Mouse (Mus musculus) liver, embryonic 11.5 days (tissue): Measurements from ENCODE around the gene Olfr494. TPM values are rescaled to one million over a fixed set of nuclear protein-coding genes. Genes with fewer than 3 reads are reported as not detected.

Source experiments
- ATAC-seq: fragments of 200-750 bp; cut with Nextera tagmentation; replicated peaks from 2 replicates; pipeline ENCODE4 v1.8.0; 2017; ENCODE audit warnings: moderate number of reproducible peaks, mild to moderate bottlenecking, moderate TSS enrichment, moderate library complexity; ENCODE audit not compliant: low FRiP score
- DNase-seq: peaks from one replicate; pipeline ENCODE4 v3.0.0-alpha.2; 2017; ENCODE audit warnings: low spot score
- H3K27ac ChIP-seq: fragments of 300-500 bp; sonication (generic); 2 replicates; pipeline ENCODE4 v1.5.1; 2014; ENCODE audit warnings: mild to moderate bottlenecking, low read depth, low read length, control low read depth
- H3K27me3 ChIP-seq: fragments of 300-500 bp; sonication (generic); replicated peaks from 2 replicates; pipeline ENCODE4 v1.6.1; 2014; ENCODE audit warnings: low read length, mixed read lengths; ENCODE audit not compliant: control insufficient read depth, insufficient read depth
- H3K36me3 ChIP-seq: fragments of 300-500 bp; sonication (generic); 2 replicates; pipeline ENCODE4 v1.6.1; 2014; ENCODE audit warnings: mild to moderate bottlenecking, low read length, moderate library complexity, mixed read lengths; ENCODE audit not compliant: control insufficient read depth, insufficient read depth
- H3K4me1 ChIP-seq: fragments of 300-500 bp; sonication (generic); replicated peaks from 2 replicates; pipeline ENCODE4 v1.6.1; 2014; ENCODE audit warnings: low read length, mixed read lengths; ENCODE audit not compliant: control insufficient read depth, insufficient read depth
- H3K4me2 ChIP-seq: fragments of 300-500 bp; sonication (generic); 2 replicates; pipeline ENCODE4 v1.6.1; 2014; ENCODE audit warnings: mild to moderate bottlenecking, control low read depth, moderate library complexity
- H3K4me3 ChIP-seq: fragments of 300-500 bp; sonication (generic); 2 replicates; pipeline ENCODE4 v1.5.1; 2014; ENCODE audit warnings: low read depth, low read length, control low read depth
- H3K9ac ChIP-seq: fragments of 300-500 bp; sonication (generic); 2 replicates; pipeline ENCODE4 v1.6.1; 2014; ENCODE audit warnings: low read depth, low read length, control low read depth
- H3K9me3 ChIP-seq: fragments of 300-500 bp; sonication (generic); 2 replicates; pipeline ENCODE4 v1.6.1; 2016; ENCODE audit warnings: low read length, inconsistent platforms, mixed read lengths; ENCODE audit not compliant: control insufficient read depth
- whole genome bisulfite sequencing: fragments of 180-500 bp; shearing (Covaris S2); extraction: QIAGEN DNeasy Blood & Tissue Kit; methylation state at CpG from one replicate; pipeline ENCODE4 v1.1.7; 2014; 5-methylcytosine and 5-hydroxymethylcytosine counted together
- polyA plus RNA-seq: library from polyadenylated mRNA; unstranded; fragments of >200 nt; fragmentation: Nextera tagmentation; extraction: Ambion mirVana; gene quantifications from 2 replicates; pipeline ENCODE4 v1.2.1, GENCODE M21; 2014

Gene Olfr494
- polyA plus RNA-seq, result not detected in 2 replicates

- Histone ChIP-seq H3K27ac (no peak within 1 kb of the TSS), H3K9me3 (no peaks in the 10 kb centered on the region), H3K4me1 (no peaks in the 10 kb centered on the region), H3K9ac (no peak within 1 kb of the TSS), H3K4me3 (no peak within 1 kb of the TSS), H3K4me2 (no peak within 1 kb of the TSS), H3K27me3 (no peaks in the 10 kb centered on the region), H3K36me3 (no peaks in the 10 kb centered on the region)
- 74% methylated on average over 3 of the region's 3 CpGs for WGBS
- DNase-seq (no peak), ATAC-seq (no peak)
These were observed at the start of gene Olfr494 for GRCm38 (mm10) chr7:108365035-108365434. Gene Olfr494 (plus strand): TSS chr7:108365335.

GRCm38 (mm10) chr7:108323574-108323973, 41.6 kb upstream of the Olfr494 start, which contains the start of gene Olfr492:
Gene Olfr492 (minus strand): TSS chr7:108323674.
- Histone ChIP-seq H3K27me3 (no peaks in the 10 kb centered on the region), H3K27ac (no peak within 1 kb of the TSS), H3K9me3 (no peaks in the 10 kb centered on the region), H3K4me1 (no peaks in the 10 kb centered on the region), H3K36me3 (no peaks in the 10 kb centered on the region), H3K4me2 (no peak within 1 kb of the TSS), H3K4me3 (no peak within 1 kb of the TSS), H3K9ac (no peak within 1 kb of the TSS)
- ATAC-seq (no peak), DNase-seq (no peak)
- 69% methylated on average over 2 of the region's 2 CpGs for WGBS

- Histone ChIP-seq H3K36me3 (no peaks in the 10 kb centered on the region), H3K9ac (no peak within 1 kb of the TSS), H3K9me3 (no peaks in the 10 kb centered on the region), H3K4me3 (no peak within 1 kb of the TSS), H3K4me2 (no peak within 1 kb of the TSS), H3K27ac (no peak within 1 kb of the TSS), H3K4me1 (no peaks in the 10 kb centered on the region), H3K27me3 (no peaks in the 10 kb centered on the region)
- no peak for ATAC-seq
- 50% methylated on average over 1 of the region's 1 CpGs for WGBS
- DNase-seq, result no peak
These were observed 18.3 kb upstream of the Olfr494 start, which contains the start of gene Olfr493 for GRCm38 (mm10) chr7:108346879-108347278. Gene Olfr493 (minus strand): TSS chr7:108346979.

GRCm38 (mm10) chr7:108392867-108393266, 27.7 kb downstream of the Olfr494 start, which contains the start of gene Olfr495:
Gene Olfr495 (plus strand): TSS chr7:108393167.
- H3K36me3 ChIP-seq, result no peaks in the 10 kb centered on the region
- H3K4me1 ChIP-seq, result no peaks in the 10 kb centered on the region
- no peaks in the 10 kb centered on the region for H3K27me3 ChIP-seq
- ATAC-seq (no peak), DNase-seq (no peak)
- H3K9ac ChIP-seq, result no peak within 1 kb of the TSS
- no peak within 1 kb of the TSS for H3K4me3 ChIP-seq
- 61% methylated on average over 1 of the region's 1 CpGs for WGBS
- H3K9me3 ChIP-seq, result no peaks in the 10 kb centered on the region
- no peak within 1 kb of the TSS for H3K4me2 ChIP-seq
- H3K27ac ChIP-seq, result no peak within 1 kb of the TSS

Other genes with a start within 250 kb of the Olfr494 start
- gene Olfr484, start 237.9 kb upstream of the Olfr494 start, polyA plus RNA-seq, result not detected in 2 replicates
- not detected in 2 replicates for gene Olfr485, start 205.5 kb upstream of the Olfr494 start, polyA plus RNA-seq
- not detected in 2 replicates for gene Olfr486, start 192.6 kb upstream of the Olfr494 start, polyA plus RNA-seq
- gene Olfr487, start 150.7 kb upstream of the Olfr494 start, polyA plus RNA-seq, result not detected in 2 replicates
- not detected in 2 replicates for gene Olfr488, start 107.0 kb upstream of the Olfr494 start, polyA plus RNA-seq
- not detected in 2 replicates for gene Olfr490, start 76.4 kb upstream of the Olfr494 start, polyA plus RNA-seq
- gene Olfr491, start 51.9 kb upstream of the Olfr494 start, polyA plus RNA-seq, result not detected in 2 replicates
- not detected in 2 replicates for gene Olfr492, start 41.7 kb upstream of the Olfr494 start, polyA plus RNA-seq
- gene Olfr493, start 18.4 kb upstream of the Olfr494 start, polyA plus RNA-seq, result not detected in 2 replicates
- not detected in 2 replicates for gene Olfr495, start 27.8 kb downstream of the Olfr494 start, polyA plus RNA-seq
- not detected in 2 replicates for gene Olfr497, start 55.1 kb downstream of the Olfr494 start, polyA plus RNA-seq
- not detected in 2 replicates for gene Olfr498, start 100.0 kb downstream of the Olfr494 start, polyA plus RNA-seq
- gene Olfr502, start 159.7 kb downstream of the Olfr494 start, polyA plus RNA-seq, result not detected in 2 replicates
- gene Olfr503, start 179.2 kb downstream of the Olfr494 start, polyA plus RNA-seq, result not detected in 2 replicates
- gene Olfr504, start 200.5 kb downstream of the Olfr494 start, polyA plus RNA-seq, result not detected in 2 replicates
- gene Olfr506, start 245.5 kb downstream of the Olfr494 start, polyA plus RNA-seq, result not detected in 2 replicates